Mouse (Mus musculus) midbrain, embryonic 16.5 days (tissue): ENCODE measurements around the gene Acvr2a. TPM values are rescaled to one million over a fixed set of nuclear protein-coding genes. Genes with fewer than 3 reads are reported as not detected.

Experiments used
- ATAC-seq: fragments of 200-750 bp; cut with Nextera tagmentation; 2 replicates; pipeline ENCODE4 v1.8.0; 2017; ENCODE audit warnings: moderate TSS enrichment
- H3K27ac ChIP-seq: fragments of 300-500 bp; sonication (generic); 2 replicates; pipeline ENCODE4 v1.5.1; 2014; ENCODE audit warnings: mild to moderate bottlenecking, low read length, mixed read lengths
- H3K27me3 ChIP-seq: fragments of 300-500 bp; sonication (generic); 2 replicates; pipeline ENCODE4 v1.6.1; 2014; ENCODE audit warnings: low read depth, low read length, mixed read lengths; ENCODE audit not compliant: control insufficient read depth, insufficient read depth
- H3K36me3 ChIP-seq: fragments of 300-500 bp; sonication (generic); 2 replicates; pipeline ENCODE4 v1.6.1; 2014; ENCODE audit warnings: mild to moderate bottlenecking, low read length, moderate library complexity, mixed read lengths; ENCODE audit not compliant: control insufficient read depth, insufficient read depth
- H3K4me1 ChIP-seq: fragments of 300-500 bp; sonication (generic); 2 replicates; pipeline ENCODE4 v1.6.1; 2014; ENCODE audit warnings: mild to moderate bottlenecking, low read length, mixed read lengths; ENCODE audit not compliant: control insufficient read depth, insufficient read depth
- H3K4me2 ChIP-seq: fragments of 300-500 bp; sonication (generic); 2 replicates; pipeline ENCODE4 v1.6.1; 2014; ENCODE audit warnings: mild to moderate bottlenecking, low read length, mixed read lengths
- H3K4me3 ChIP-seq: fragments of 300-500 bp; sonication (generic); 2 replicates; pipeline ENCODE4 v1.5.1; 2014; ENCODE audit warnings: low read depth, mild to moderate bottlenecking, low read length, moderate library complexity, mixed read lengths
- H3K9ac ChIP-seq: fragments of 300-500 bp; sonication (generic); 2 replicates; pipeline ENCODE4 v1.6.1; 2014; ENCODE audit warnings: low read depth, low read length, mixed read lengths
- H3K9me3 ChIP-seq: fragments of 300-500 bp; sonication (generic); replicated peaks from 2 replicates; pipeline ENCODE4 v1.6.1; 2014; ENCODE audit warnings: mild to moderate bottlenecking, low read length, mixed read lengths; ENCODE audit not compliant: control insufficient read depth, poor library complexity, severe bottlenecking
- WGBS: fragments of 180-500 bp; shearing (Covaris S2); extraction: QIAGEN DNeasy Blood & Tissue Kit; methylation state at CpG from one replicate; pipeline ENCODE4 v1.1.7; 2014; 5-methylcytosine and 5-hydroxymethylcytosine counted together
- polyA plus RNA-seq: library from polyadenylated mRNA; unstranded; fragments of >200 nt; fragmentation: Nextera tagmentation; extraction: Ambion mirVana; gene quantifications from 2 replicates; pipeline ENCODE4 v1.2.1, GENCODE M21; 2015

Acvr2a gene
- polyA plus RNA-seq, 1 experiment from 2014 or later, result 45.7 TPM

DNA sequence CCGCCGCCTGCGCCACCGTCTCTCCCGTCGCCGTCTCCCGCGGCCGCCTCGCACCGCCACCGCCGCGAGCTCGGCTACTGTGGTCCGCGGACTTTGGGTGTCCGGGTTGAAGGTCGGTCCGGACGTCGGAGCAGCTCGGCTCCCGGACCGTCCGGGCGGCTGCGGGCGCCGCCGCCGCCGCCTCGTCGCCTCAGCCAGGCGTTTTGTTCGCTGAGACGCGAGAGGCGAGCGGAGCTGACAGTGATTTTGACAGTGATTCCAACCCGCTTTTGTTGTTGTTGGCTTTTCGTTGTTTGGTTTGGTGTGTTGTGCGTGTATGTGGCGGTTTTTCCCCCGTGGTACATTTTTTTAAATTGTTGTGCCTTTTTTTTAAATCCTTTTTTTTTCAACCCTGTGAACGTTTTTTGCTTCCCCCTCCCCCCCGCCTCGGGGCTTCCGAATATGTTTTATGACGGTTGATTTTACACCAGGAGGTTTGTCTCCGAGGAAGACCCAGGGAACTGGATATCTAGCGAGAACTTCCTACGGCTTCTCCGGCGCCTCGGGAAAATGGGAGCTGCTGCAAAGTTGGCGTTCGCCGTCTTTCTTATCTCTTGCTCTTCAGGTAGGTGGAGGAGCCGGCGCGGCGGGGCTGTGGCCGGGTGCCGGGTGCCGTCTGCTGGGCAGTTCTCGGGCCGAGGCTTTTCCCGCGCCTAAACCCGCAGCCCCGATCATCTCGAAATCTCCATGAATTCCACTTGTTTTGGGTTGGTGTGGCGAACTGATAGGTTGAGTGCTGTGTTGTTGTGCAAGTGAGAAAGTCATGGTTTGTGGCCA is 522 bp downstream of the Acvr2a start:
- Histone ChIP-seq H3K9ac (peak overlapping the region; percentile 93), H3K27ac (peak overlapping the region; percentile 98), H3K36me3 (no peaks in the 10 kb centered on the region), H3K4me1 (peaks cover 16% of the 10 kb centered on the region), H3K4me2 (peak overlapping the region; percentile 69), H3K27me3 (no peaks in the 10 kb centered on the region), H3K9me3 (no peaks in the 10 kb centered on the region), H3K4me3 (peak overlapping the region; percentile 96)
- under 1% methylated on average over 62 of the region's 76 CpGs for WGBS
- peak; percentile 10; the same call in 1 of the 2 replicates for ATAC-seq

DNA sequence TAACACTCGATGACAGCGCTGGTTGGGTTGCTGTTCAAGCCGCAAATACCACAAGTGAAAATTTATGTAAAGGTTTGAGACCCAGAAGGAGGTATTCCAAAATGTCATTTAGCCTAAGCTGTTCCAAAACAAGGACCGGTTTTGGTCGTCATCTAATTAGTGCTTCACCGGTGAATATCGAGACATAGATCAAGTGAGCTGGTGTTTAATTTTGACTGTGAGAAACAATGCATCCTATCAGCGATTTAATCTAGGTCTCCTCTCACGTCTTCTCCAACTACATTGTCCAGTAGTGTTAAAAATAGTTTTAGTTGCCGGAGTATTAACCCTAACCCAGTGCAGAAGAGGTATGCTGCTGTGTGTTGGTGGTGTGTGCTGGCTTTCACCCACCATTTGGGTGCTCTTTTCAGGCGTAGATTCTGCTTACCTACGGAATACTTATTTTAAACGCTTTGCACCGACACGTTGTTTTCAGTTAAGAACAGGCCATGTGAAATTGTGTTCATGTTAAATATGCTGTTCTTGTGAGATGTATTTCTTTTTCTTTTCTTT is 1.2 kb downstream of the Acvr2a start:
- no peaks in the 10 kb centered on the region for H3K36me3 ChIP-seq
- ATAC-seq, result no peak
- H3K4me1 ChIP-seq, result peaks cover 16% of the 10 kb centered on the region
- H3K9me3 ChIP-seq, result no peaks in the 10 kb centered on the region
- H3K4me2 ChIP-seq, result peak overlapping the region; percentile 69
- H3K4me3 ChIP-seq, result peak overlapping the region; percentile 96
- peak overlapping the region; percentile 93 for H3K9ac ChIP-seq
- no peaks in the 10 kb centered on the region for H3K27me3 ChIP-seq
- under 1% methylated on average over 15 of the region's 15 CpGs for WGBS
- peak overlapping the region; percentile 98 for H3K27ac ChIP-seq

DNA sequence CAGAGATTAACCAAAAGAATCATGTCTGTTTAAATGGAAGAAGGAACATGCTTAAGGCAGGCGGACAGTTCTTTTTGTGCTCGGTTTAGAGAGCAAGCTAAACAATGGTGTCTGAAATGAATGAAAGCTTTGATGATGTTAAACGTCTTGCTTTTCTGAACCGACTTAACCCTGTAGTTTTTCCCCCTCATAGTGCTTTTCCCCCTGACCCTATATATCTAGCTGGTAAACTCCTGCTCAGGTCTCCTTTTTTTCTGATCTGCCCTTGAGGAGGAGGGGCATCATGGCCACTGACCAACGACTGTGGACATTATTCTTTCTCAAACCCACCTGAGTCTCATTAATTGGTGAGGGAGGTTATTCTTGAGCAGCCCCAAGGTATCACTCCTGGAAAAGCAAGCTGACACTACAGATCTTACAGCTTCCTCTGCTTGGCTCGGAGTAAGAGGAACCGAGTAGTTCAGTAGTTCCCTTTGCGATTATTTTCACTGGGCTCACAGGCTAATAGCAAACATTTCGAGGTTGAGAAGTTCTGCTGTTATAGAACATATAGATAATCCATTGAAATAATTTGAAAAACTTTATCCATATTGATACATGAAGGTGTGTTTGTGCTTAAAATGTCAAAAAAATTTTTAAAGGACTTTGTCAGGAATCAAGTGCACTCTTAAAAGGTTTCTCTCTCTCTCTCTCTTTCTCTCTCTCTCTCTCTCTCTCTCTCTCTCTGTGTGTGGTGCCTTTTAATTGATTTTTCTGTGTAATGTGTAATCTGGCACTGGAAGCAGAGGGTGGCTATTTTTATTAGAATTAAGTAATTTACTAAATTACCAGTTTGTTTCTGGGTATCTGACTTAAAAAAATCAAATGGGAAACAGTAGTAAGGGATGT is 2.5 kb downstream of the Acvr2a start:
- ATAC-seq, result no peak
- H3K9me3 ChIP-seq, result no peaks in the 10 kb centered on the region
- no peaks in the 10 kb centered on the region for H3K27me3 ChIP-seq
- peak overlapping the region; percentile 69 for H3K4me2 ChIP-seq
- no peaks in the 10 kb centered on the region for H3K36me3 ChIP-seq
- H3K27ac ChIP-seq, result peak overlapping the region; percentile 73
- peak overlapping the region; percentile 93 for H3K9ac ChIP-seq
- H3K4me3 ChIP-seq, result peak overlapping the region; percentile 96
- peaks cover 16% of the 10 kb centered on the region for H3K4me1 ChIP-seq
- WGBS, result 12% methylated on average over 9 of the region's 9 CpGs

DNA sequence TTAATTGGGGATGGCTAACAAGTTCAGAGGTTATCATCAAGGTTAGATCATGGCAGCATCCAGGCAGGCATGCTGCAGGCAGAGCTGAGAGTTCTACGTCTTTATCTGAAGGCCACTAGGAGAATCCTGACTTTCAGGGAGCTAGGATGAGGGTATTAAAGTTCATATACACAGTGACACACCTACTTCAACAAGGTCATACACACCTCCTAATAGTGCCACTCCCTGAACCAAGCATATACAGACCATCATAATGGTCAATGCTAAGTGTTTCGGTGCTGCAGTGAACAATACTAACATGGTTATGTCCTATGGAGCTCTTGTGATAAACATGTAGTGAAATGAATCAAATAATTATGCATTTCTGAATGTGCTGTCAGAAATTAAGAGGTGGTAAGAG is 12.0 kb downstream of the Acvr2a start:
- Histone ChIP-seq H3K4me3 (no peak overlapping the region), H3K27ac (no peak overlapping the region), H3K9me3 (no peaks in the 10 kb centered on the region), H3K4me2 (no peak overlapping the region), H3K36me3 (no peaks in the 10 kb centered on the region), H3K4me1 (peaks cover 3% of the 10 kb centered on the region; the same call in 1 of the 2 replicates), H3K27me3 (no peaks in the 10 kb centered on the region), H3K9ac (no peak overlapping the region)
- ATAC-seq, result no peak
- 93% methylated on average over 2 of the region's 2 CpGs for WGBS

DNA sequence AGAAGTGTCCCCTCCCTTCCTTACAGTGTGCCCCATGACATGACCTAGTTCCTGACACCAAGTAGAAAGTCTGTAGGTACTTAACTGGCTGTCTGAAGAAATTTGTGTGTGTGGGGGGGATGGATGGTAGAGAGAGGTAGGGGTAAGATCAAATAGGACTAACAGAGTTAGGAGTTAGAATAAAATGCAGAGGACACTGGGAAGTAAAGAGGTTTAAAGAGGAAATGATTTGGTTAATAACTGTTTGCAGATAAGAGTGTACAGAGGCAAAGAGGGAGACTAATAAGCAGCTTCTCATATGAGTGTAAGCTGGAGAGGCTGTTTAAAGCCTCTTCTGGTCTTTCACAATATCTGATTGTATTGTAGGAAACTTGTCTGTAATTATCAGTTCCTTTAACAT is 12.5 kb downstream of the Acvr2a start:
- Histone ChIP-seq H3K27ac (no peak overlapping the region), H3K4me3 (no peak overlapping the region), H3K9me3 (no peaks in the 10 kb centered on the region), H3K27me3 (no peaks in the 10 kb centered on the region), H3K4me1 (peaks cover 3% of the 10 kb centered on the region; the same call in 1 of the 2 replicates), H3K36me3 (no peaks in the 10 kb centered on the region), H3K4me2 (no peak overlapping the region), H3K9ac (no peak overlapping the region)
- ATAC-seq, result no peak

DNA sequence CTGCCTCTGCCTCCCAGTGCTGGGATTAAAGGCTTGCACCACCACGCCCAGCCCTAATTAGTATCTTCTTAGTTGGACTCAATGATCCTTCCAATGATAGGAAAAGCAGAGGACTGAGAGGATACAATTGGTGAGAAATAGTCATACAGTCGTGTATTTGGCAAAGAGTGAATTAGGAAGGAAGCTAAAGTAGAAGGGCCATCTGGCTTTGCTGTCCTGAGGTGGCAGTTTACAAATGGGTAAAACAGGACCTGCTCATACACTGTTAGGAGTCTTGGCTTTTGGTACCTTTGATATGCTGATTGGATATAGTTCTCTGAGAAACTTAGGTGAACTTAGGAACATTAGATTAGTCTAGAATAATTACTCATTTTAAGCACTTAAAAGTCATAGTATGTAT is 16.6 kb downstream of the Acvr2a start:
- H3K9ac ChIP-seq, result no peak overlapping the region
- H3K36me3 ChIP-seq, result no peaks in the 10 kb centered on the region
- no peaks in the 10 kb centered on the region for H3K9me3 ChIP-seq
- H3K4me2 ChIP-seq, result no peak overlapping the region
- ATAC-seq, result no peak
- H3K4me3 ChIP-seq, result no peak overlapping the region
- no peak overlapping the region for H3K27ac ChIP-seq
- no peaks in the 10 kb centered on the region for H3K27me3 ChIP-seq
- peaks cover 3% of the 10 kb centered on the region; the same call in 1 of the 2 replicates for H3K4me1 ChIP-seq
- WGBS, result 88% methylated on average over 2 of the region's 2 CpGs

DNA sequence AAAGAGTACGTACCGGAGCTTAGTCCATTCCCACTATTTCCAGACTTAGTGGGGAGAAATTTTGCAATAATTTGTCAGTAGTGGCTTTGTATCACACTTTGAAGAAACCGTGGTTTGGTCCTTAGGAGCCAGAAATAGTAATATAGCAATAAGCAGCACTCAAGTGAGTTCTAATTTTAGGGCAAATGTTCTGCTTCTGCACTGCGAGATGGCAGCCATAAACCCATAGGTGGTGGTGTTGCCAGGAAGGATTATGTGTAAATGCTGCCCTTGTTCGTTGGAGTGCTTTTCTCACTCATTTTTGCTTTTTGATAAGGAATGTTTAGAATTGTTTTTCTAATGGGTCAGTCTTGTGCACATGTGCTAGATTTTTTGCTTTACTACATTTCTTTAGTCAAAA is 18.4 kb downstream of the Acvr2a start:
- WGBS, result 89% methylated on average over 5 of the region's 5 CpGs
- no peak for ATAC-seq
- H3K4me3 ChIP-seq, result no peak overlapping the region

DNA sequence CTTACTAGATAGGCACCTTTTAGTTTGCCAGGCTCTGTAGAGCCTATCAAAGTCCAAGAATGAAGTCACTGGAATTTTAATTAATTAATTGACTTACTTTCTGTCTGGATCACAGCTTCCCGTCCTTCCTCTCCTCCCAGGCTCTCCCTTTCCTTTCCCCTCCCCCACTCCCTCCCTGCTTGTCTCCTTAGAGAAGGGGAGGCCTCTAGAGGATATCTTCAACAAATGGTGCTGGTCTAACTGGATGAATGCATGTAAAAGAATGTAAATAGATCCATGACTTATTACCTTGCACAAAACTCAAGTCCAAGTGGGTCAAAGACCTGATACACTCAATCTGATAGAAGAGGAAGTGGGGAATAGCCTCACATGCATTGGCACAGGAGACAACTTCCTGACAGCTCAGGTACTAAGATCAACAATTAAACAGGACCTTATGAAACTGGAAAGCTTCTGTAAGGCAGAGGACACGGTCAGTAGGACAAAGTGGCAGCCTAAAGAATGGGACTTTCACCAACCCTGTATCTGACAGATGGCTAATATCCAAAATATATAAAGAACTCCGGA is 20.1 kb downstream of the Acvr2a start:
- WGBS, result 70% methylated on average over 3 of the region's 3 CpGs
- Histone ChIP-seq H3K9me3 (no peaks in the 10 kb centered on the region), H3K4me3 (no peak overlapping the region), H3K4me1 (no peaks in the 10 kb centered on the region), H3K27me3 (no peaks in the 10 kb centered on the region), H3K4me2 (no peak overlapping the region), H3K36me3 (no peaks in the 10 kb centered on the region), H3K27ac (no peak overlapping the region), H3K9ac (no peak overlapping the region)
- ATAC-seq, result no peak

More for the DNA sequence above, 18.4 kb downstream of the Acvr2a start:
- Histone ChIP-seq H3K9me3 (no peaks in the 10 kb centered on the region), H3K9ac (no peak overlapping the region), H3K27me3 (no peaks in the 10 kb centered on the region), H3K4me2 (no peak overlapping the region), H3K27ac (no peak overlapping the region), H3K36me3 (no peaks in the 10 kb centered on the region), H3K4me1 (no peaks in the 10 kb centered on the region)
